ENCODE assay signal across 9 mouse cellular contexts in genomic region chr5:116485069-116485468, GRCm38 (mm10).
DNase-seq lines count a peak whose midpoint lies in the region; ATAC-seq lines count a peak whose summit lies in the region.
"Had no signal": no experiment of that assay in that cellular context is flagged by ENCODE, and none has a peak within 500 bp of the region (broad histone marks: within the 10 kb centered on the region; RNA-seq: fewer than 3 reads in every experiment).

No protein-coding gene starts in this region.

- WGBS in hindbrain, embryonic 10.5 days: 26% methylated on average over 5 of the region's 5 CpGs
- WGBS in hindbrain, embryonic 12.5 days: 18% methylated on average over 5 of the region's 5 CpGs
- 6% methylated on average over 5 of the region's 5 CpGs for WGBS in heart, embryonic 11.5 days (ENCODE audit: insufficient replicate concordance)
- WGBS in kidney, embryonic 15.5 days: 14% methylated on average over 5 of the region's 5 CpGs
- WGBS in midbrain, embryonic 11.5 days: 23% methylated on average over 5 of the region's 5 CpGs

- H3K4me1 ChIP-seq in hindbrain, embryonic 10.5 days (replicated peaks): peaks cover 36% of the 10 kb centered on the region
- peaks cover 30% of the 10 kb centered on the region for H3K4me1 ChIP-seq in hindbrain, embryonic 12.5 days
- peaks cover 19% of the 10 kb centered on the region for H3K4me1 ChIP-seq in heart, embryonic 11.5 days (ENCODE audit: control insufficient read depth, insufficient read depth, low read length)
- peaks cover 20% of the 10 kb centered on the region for H3K4me1 ChIP-seq in kidney, embryonic 15.5 days
- peaks cover 17% of the 10 kb centered on the region for H3K4me1 ChIP-seq in midbrain, embryonic 11.5 days (ENCODE audit: control insufficient read depth, insufficient read depth, low read length)
- H3K4me1 ChIP-seq: megakaryocyte, embryonic 14.5 days had no signal

- H3K9ac ChIP-seq in hindbrain, embryonic 12.5 days: no peak overlapping the region
- H3K9ac ChIP-seq in heart, embryonic 11.5 days (ENCODE audit: low read depth, low read length): no peak overlapping the region
- H3K9ac ChIP-seq in kidney, embryonic 15.5 days: no peak overlapping the region
- H3K9ac ChIP-seq in midbrain, embryonic 11.5 days (ENCODE audit: low read length): no peak overlapping the region

- no peaks in the 10 kb centered on the region for H3K27me3 ChIP-seq in hindbrain, embryonic 10.5 days (ENCODE audit: insufficient read depth, poor library complexity, severe bottlenecking)
- no peaks in the 10 kb centered on the region for H3K27me3 ChIP-seq in hindbrain, embryonic 12.5 days
- no peaks in the 10 kb centered on the region for H3K27me3 ChIP-seq in heart, embryonic 11.5 days (ENCODE audit: control insufficient read depth, insufficient read depth, low read length)
- no peaks in the 10 kb centered on the region for H3K27me3 ChIP-seq in kidney, embryonic 15.5 days
- H3K27me3 ChIP-seq in midbrain, embryonic 11.5 days (ENCODE audit: control insufficient read depth, insufficient read depth, low read length): no peaks in the 10 kb centered on the region
- H3K27me3 ChIP-seq: megakaryocyte, embryonic 14.5 days had no signal

- H3K27ac ChIP-seq in hindbrain, embryonic 10.5 days: no peak overlapping the region
- H3K27ac ChIP-seq in hindbrain, embryonic 12.5 days: no peak overlapping the region
- H3K27ac ChIP-seq in heart, embryonic 11.5 days (ENCODE audit: low read depth, low read length): no peak overlapping the region
- H3K27ac ChIP-seq in kidney, embryonic 15.5 days: no peak overlapping the region
- no peak overlapping the region for H3K27ac ChIP-seq in midbrain, embryonic 11.5 days (ENCODE audit: low read depth, low read length)

- H3K9me3 ChIP-seq in hindbrain, embryonic 10.5 days: no peaks in the 10 kb centered on the region
- H3K9me3 ChIP-seq in hindbrain, embryonic 12.5 days (replicated peaks): no peaks in the 10 kb centered on the region
- no peaks in the 10 kb centered on the region for H3K9me3 ChIP-seq in heart, embryonic 11.5 days (replicated peaks; ENCODE audit: control insufficient read depth, low read length)
- H3K9me3 ChIP-seq in kidney, embryonic 15.5 days (replicated peaks): no peaks in the 10 kb centered on the region
- no peaks in the 10 kb centered on the region for H3K9me3 ChIP-seq in midbrain, embryonic 11.5 days (ENCODE audit: control insufficient read depth, low read length)

- ATAC-seq in hindbrain, embryonic 12.5 days (ENCODE audit: low FRiP score): no peak
- peak; percentile 60; the same call in 1 of the 2 replicates for ATAC-seq in heart, embryonic 11.5 days (replicated peaks; ENCODE audit: insufficient number of reproducible peaks, low FRiP score, low TSS enrichment)
- ATAC-seq in kidney, embryonic 15.5 days (replicated peaks; ENCODE audit: low FRiP score): peak; percentile 70; the same call in 1 of the 2 replicates
- peak; percentile 67; the same call in 1 of the 2 replicates for ATAC-seq in midbrain, embryonic 11.5 days (ENCODE audit: low FRiP score)

- no peak overlapping the region for H3K4me3 ChIP-seq in hindbrain, embryonic 10.5 days
- H3K4me3 ChIP-seq in hindbrain, embryonic 12.5 days: no peak overlapping the region
- H3K4me3 ChIP-seq in heart, embryonic 11.5 days (ENCODE audit: low read depth, low read length): no peak overlapping the region
- H3K4me3 ChIP-seq in kidney, embryonic 15.5 days (replicated peaks): no peak overlapping the region
- H3K4me3 ChIP-seq in midbrain, embryonic 11.5 days (ENCODE audit: low read depth, low read length): no peak overlapping the region
- H3K4me3 ChIP-seq: megakaryocyte, embryonic 14.5 days had no signal

- H3K36me3 ChIP-seq in hindbrain, embryonic 10.5 days: peaks cover 26% of the 10 kb centered on the region
- 0 out of 2 replicates have a peak, but pooled peaks cover 6% of the 10 kb centered on the region for H3K36me3 ChIP-seq in hindbrain, embryonic 12.5 days
- no peaks in the 10 kb centered on the region for H3K36me3 ChIP-seq in heart, embryonic 11.5 days (ENCODE audit: control insufficient read depth, insufficient read depth, low read length)
- no peaks in the 10 kb centered on the region for H3K36me3 ChIP-seq in kidney, embryonic 15.5 days
- H3K36me3 ChIP-seq in midbrain, embryonic 11.5 days (ENCODE audit: control insufficient read depth, insufficient read depth, low read length): peaks cover 2% of the 10 kb centered on the region; the same call in 1 of the 2 replicates

- H3K4me2 ChIP-seq in hindbrain, embryonic 12.5 days (replicated peaks): no peak overlapping the region
- H3K4me2 ChIP-seq in heart, embryonic 11.5 days: no peak overlapping the region; the same call in 1 of the 2 replicates
- H3K4me2 ChIP-seq in kidney, embryonic 15.5 days: no peak overlapping the region
- H3K4me2 ChIP-seq in midbrain, embryonic 11.5 days: no peak overlapping the region

- DNase-seq in hindbrain, embryonic 10.5 days (ENCODE audit: low spot score): peak; percentile 68
- no peak for DNase-seq in midbrain, embryonic 11.5 days (ENCODE audit: low spot score, missing footprints)
- no peak for DNase-seq in cerebellum, adult 11 months
- DNase-seq in layer of hippocampus, postnatal 10 days (ENCODE audit: low spot score in 2 of 2): no peak
- no peak for DNase-seq in right cerebral cortex, adult 2 months (ENCODE audit: low spot score in 2 of 2)
